Mouse (Mus musculus) spleen, postnatal 36 days (tissue): ENCODE measurements around the gene Lactb.

Experiments used
- DNase-seq, 2 experiments: peaks; one replicate each; pipeline ENCODE4 v3.0.0; 2022; ENCODE audit warnings: low spot score in 2 of 2, mixed read lengths in 1 of 2

The Lactb gene

GRCm38 (mm10) chr9:66975239-66975645, at the start of gene Lactb:
Gene Lactb, minus strand, starts transcription at chr9:66975484.
- peak; percentile 95 to 96 for DNase-seq

GRCm38 (mm10) chr9:67023371-67023770, 48.1 kb upstream of the Lactb start:
- no peak for DNase-seq

GRCm38 (mm10) chr9:67020063-67020462, 44.8 kb upstream of the Lactb start:
- DNase-seq, result peak; percentile 42 to 46

- no peak for DNase-seq
Measured at GRCm38 (mm10) chr9:67013501-67013900, 38.2 kb upstream of the Lactb start.

- DNase-seq, result no peak
Measured at GRCm38 (mm10) chr9:67012470-67012869, 37.2 kb upstream of the Lactb start.

GRCm38 (mm10) chr9:67011483-67011882, 36.2 kb upstream of the Lactb start:
- DNase-seq, result no peak

- DNase-seq, result no peak
Measured at GRCm38 (mm10) chr9:67008781-67009180, 33.5 kb upstream of the Lactb start.

- DNase-seq, result no peak
Measured at GRCm38 (mm10) chr9:67006376-67006775, 31.1 kb upstream of the Lactb start.

- DNase-seq, result no peak
Measured at GRCm38 (mm10) chr9:67005161-67005742, 30.0 kb upstream of the Lactb start.

- DNase-seq, result no peak
Measured at GRCm38 (mm10) chr9:67003656-67004055, 28.4 kb upstream of the Lactb start.

- DNase-seq, result no peak
Measured at GRCm38 (mm10) chr9:67003156-67003555, 27.9 kb upstream of the Lactb start.

GRCm38 (mm10) chr9:67001506-67001905, 26.2 kb upstream of the Lactb start:
- DNase-seq, result no peak

GRCm38 (mm10) chr9:67001050-67001449, 25.8 kb upstream of the Lactb start:
- peak; percentile 63 to 71 for DNase-seq

GRCm38 (mm10) chr9:66999698-67000097, 24.4 kb upstream of the Lactb start:
- no peak for DNase-seq

GRCm38 (mm10) chr9:66991750-66992410, 16.6 kb upstream of the Lactb start:
- DNase-seq, result no peak

GRCm38 (mm10) chr9:66991021-66991749, 15.9 kb upstream of the Lactb start:
- no peak for DNase-seq

- DNase-seq, result no peak
Measured at GRCm38 (mm10) chr9:66990046-66990445, 14.8 kb upstream of the Lactb start.

- no peak for DNase-seq
Measured at GRCm38 (mm10) chr9:66989581-66989980, 14.3 kb upstream of the Lactb start.

- DNase-seq, result no peak
Measured at GRCm38 (mm10) chr9:66988888-66989414, 13.7 kb upstream of the Lactb start.

GRCm38 (mm10) chr9:66988198-66988887, 13.1 kb upstream of the Lactb start:
- DNase-seq, result no peak

- peak; percentile 38 to 48 for DNase-seq
Measured at GRCm38 (mm10) chr9:66985377-66985776, 10.1 kb upstream of the Lactb start.

- no peak for DNase-seq
Measured at GRCm38 (mm10) chr9:66982085-66982484, 6.8 kb upstream of the Lactb start.
